Mouse (Mus musculus) hindbrain, embryonic 14.5 days (tissue): ENCODE measurements around the gene Bahcc1. TPM values are rescaled to one million over a fixed set of nuclear protein-coding genes. Genes with fewer than 3 reads are reported as not detected.

Source experiments
- ATAC-seq: fragments of 200-750 bp; cut with Nextera tagmentation; 2 replicates; pipeline ENCODE4 v1.8.0; 2017; ENCODE audit warnings: moderate number of reproducible peaks, mild to moderate bottlenecking, moderate TSS enrichment, moderate library complexity; ENCODE audit not compliant: low FRiP score
- DNase-seq: peaks from one replicate; pipeline ENCODE4 v3.0.0-alpha.2; 2015; ENCODE audit warnings: low spot score
- H3K27ac ChIP-seq: fragments of 300-500 bp; sonication (generic); 2 replicates; pipeline ENCODE4 v1.5.1; 2014; ENCODE audit warnings: mild to moderate bottlenecking, moderate library complexity
- H3K27me3 ChIP-seq: fragments of 300-500 bp; sonication (generic); 2 replicates; pipeline ENCODE4 v1.6.1; 2014; ENCODE audit warnings: mild to moderate bottlenecking, low read length, mixed read lengths; ENCODE audit not compliant: control insufficient read depth, insufficient read depth
- H3K36me3 ChIP-seq: fragments of 300-500 bp; sonication (generic); replicated peaks from 2 replicates; pipeline ENCODE4 v1.6.1; 2014; ENCODE audit not compliant: control insufficient read depth, insufficient read depth
- H3K4me1 ChIP-seq: fragments of 300-500 bp; sonication (generic); replicated peaks from 2 replicates; pipeline ENCODE4 v1.6.1; 2014; ENCODE audit warnings: antibody characterized with exemption, low read length, mixed read lengths; ENCODE audit not compliant: control insufficient read depth, insufficient read depth
- H3K4me2 ChIP-seq: fragments of 300-500 bp; sonication (generic); replicated peaks from 2 replicates; pipeline ENCODE4 v1.6.1; 2014; ENCODE audit warnings: mild to moderate bottlenecking, moderate library complexity
- H3K4me3 ChIP-seq: fragments of 300-500 bp; sonication (generic); replicated peaks from 2 replicates; pipeline ENCODE4 v1.5.1; 2014; ENCODE audit warnings: mild to moderate bottlenecking, low read length
- H3K9ac ChIP-seq: fragments of 300-500 bp; sonication (generic); 2 replicates; pipeline ENCODE4 v1.6.1; 2014
- H3K9me3 ChIP-seq: fragments of 300-500 bp; sonication (generic); 2 replicates; pipeline ENCODE4 v1.6.1; 2016; ENCODE audit warnings: low read length; ENCODE audit not compliant: control insufficient read depth
- WGBS: fragments of 180-500 bp; shearing (Covaris S2); extraction: QIAGEN DNeasy Blood & Tissue Kit; methylation state at CpG from one replicate; pipeline ENCODE4 v1.1.7; 2014; 5-methylcytosine and 5-hydroxymethylcytosine counted together
- polyA plus RNA-seq: library from polyadenylated mRNA; unstranded; fragments of >200 nt; fragmentation: Nextera tagmentation; extraction: Ambion mirVana; gene quantifications from 2 replicates; pipeline ENCODE4 v1.2.1, GENCODE M21; 2014

Bahcc1 gene
- polyA plus RNA-seq, 1 experiment from 2014 or later = 16.3 TPM

- Histone ChIP-seq H3K27me3 (0 out of 2 replicates have a peak, but pooled peaks cover 2% of the 10 kb centered on the region), H3K4me3 (no peak overlapping the region), H3K36me3 (no peaks in the 10 kb centered on the region), H3K27ac (no peak overlapping the region), H3K9ac (no peak overlapping the region), H3K4me1 (peaks cover 46% of the 10 kb centered on the region), H3K4me2 (no peak overlapping the region; the same call in 1 of the 2 replicates), H3K9me3 (no peaks in the 10 kb centered on the region)
- DNase-seq (no peak), ATAC-seq (no peak)
- WGBS = 6% methylated on average over 5 of the region's 5 CpGs
These were observed 74.3 kb downstream of the Bahcc1 start for GRCm38 (mm10) chr11:120307132-120307413.

GRCm38 (mm10) chr11:120307566-120308430, 75.1 kb downstream of the Bahcc1 start:
- H3K4me3 ChIP-seq = no peak overlapping the region
- H3K36me3 ChIP-seq = no peaks in the 10 kb centered on the region
- 6% methylated on average over 19 of the region's 19 CpGs for WGBS
- H3K4me1 ChIP-seq = peaks cover 46% of the 10 kb centered on the region
- ATAC-seq (no peak), DNase-seq (peak; percentile 96)
- H3K9me3 ChIP-seq = no peaks in the 10 kb centered on the region
- no peak overlapping the region; the same call in 1 of the 2 replicates for H3K4me2 ChIP-seq
- no peak overlapping the region for H3K9ac ChIP-seq
- H3K27ac ChIP-seq = no peak overlapping the region
- H3K27me3 ChIP-seq = 0 out of 2 replicates have a peak, but pooled peaks cover 2% of the 10 kb centered on the region

GRCm38 (mm10) chr11:120308441-120309320, 75.9 kb downstream of the Bahcc1 start:
- 57% methylated on average over 15 of the region's 15 CpGs for WGBS
- no peaks in the 10 kb centered on the region for H3K36me3 ChIP-seq
- H3K9me3 ChIP-seq = no peaks in the 10 kb centered on the region
- H3K4me2 ChIP-seq = no peak overlapping the region
- H3K4me3 ChIP-seq = no peak overlapping the region
- DNase-seq = no peak
- peaks cover 46% of the 10 kb centered on the region for H3K4me1 ChIP-seq
- ATAC-seq = no peak
- H3K9ac ChIP-seq = no peak overlapping the region
- H3K27ac ChIP-seq = no peak overlapping the region
- H3K27me3 ChIP-seq = 0 out of 2 replicates have a peak, but pooled peaks cover 2% of the 10 kb centered on the region

GRCm38 (mm10) chr11:120310813-120311312, 78.1 kb downstream of the Bahcc1 start:
- Histone ChIP-seq H3K36me3 (no peaks in the 10 kb centered on the region), H3K4me3 (peak overlapping the region; percentile 31), H3K27me3 (0 out of 2 replicates have a peak, but pooled peaks cover 2% of the 10 kb centered on the region), H3K9ac (peak overlapping the region; percentile 74), H3K4me1 (peaks cover 43% of the 10 kb centered on the region), H3K4me2 (peak overlapping the region; percentile 81), H3K27ac (peak overlapping the region; percentile 95), H3K9me3 (no peaks in the 10 kb centered on the region)
- ATAC-seq = peak; percentile 91
- WGBS = 2% methylated on average over 36 of the region's 45 CpGs
- DNase-seq = peak; percentile 93

- Histone ChIP-seq H3K9me3 (no peaks in the 10 kb centered on the region), H3K4me2 (peak overlapping the region; percentile 81), H3K4me1 (peaks cover 38% of the 10 kb centered on the region), H3K27ac (peak overlapping the region; percentile 95), H3K27me3 (0 out of 2 replicates have a peak, but pooled peaks cover 2% of the 10 kb centered on the region), H3K9ac (peak overlapping the region; percentile 74), H3K4me3 (peak overlapping the region; percentile 31), H3K36me3 (no peaks in the 10 kb centered on the region)
- ATAC-seq (no peak), DNase-seq (no peak)
- 49% methylated on average over 10 of the region's 10 CpGs for WGBS
These were observed 78.8 kb downstream of the Bahcc1 start for GRCm38 (mm10) chr11:120311561-120311960.

GRCm38 (mm10) chr11:120312069-120312468, 79.3 kb downstream of the Bahcc1 start:
- no peaks in the 10 kb centered on the region for H3K36me3 ChIP-seq
- no peak overlapping the region for H3K4me2 ChIP-seq
- peaks cover 38% of the 10 kb centered on the region for H3K4me1 ChIP-seq
- no peak for DNase-seq
- WGBS = 79% methylated on average over 6 of the region's 6 CpGs
- no peak overlapping the region for H3K9ac ChIP-seq
- H3K9me3 ChIP-seq = no peaks in the 10 kb centered on the region
- no peak overlapping the region for H3K4me3 ChIP-seq
- no peak for ATAC-seq
- H3K27me3 ChIP-seq = 0 out of 2 replicates have a peak, but pooled peaks cover 2% of the 10 kb centered on the region
- H3K27ac ChIP-seq = peak overlapping the region; percentile 95; the same call in 1 of the 2 replicates

- WGBS = 57% methylated on average over 6 of the region's 6 CpGs
These were observed 81.3 kb downstream of the Bahcc1 start for GRCm38 (mm10) chr11:120313906-120314685.

GRCm38 (mm10) chr11:120314721-120315415, 82.1 kb downstream of the Bahcc1 start:
- 35% methylated on average over 16 of the region's 16 CpGs for WGBS
- Histone ChIP-seq H3K36me3 (no peaks in the 10 kb centered on the region), H3K9ac (peak overlapping the region; percentile 56), H3K4me3 (peak overlapping the region; percentile 45; the same call in 1 of the 2 replicates), H3K27ac (peak overlapping the region; percentile 97), H3K4me2 (peak overlapping the region; percentile 93), H3K27me3 (no peaks in the 10 kb centered on the region), H3K4me1 (peaks cover 39% of the 10 kb centered on the region), H3K9me3 (no peaks in the 10 kb centered on the region)
- ATAC-seq = no peak
- no peak for DNase-seq

More at GRCm38 (mm10) chr11:120313906-120314685, 81.3 kb downstream of the Bahcc1 start:
- DNase-seq (no peak), ATAC-seq (no peak)
- no peak overlapping the region for H3K9ac ChIP-seq
- H3K27me3 ChIP-seq = 0 out of 2 replicates have a peak, but pooled peaks cover under 1% of the 10 kb centered on the region
- no peak overlapping the region; the same call in 1 of the 2 replicates for H3K4me2 ChIP-seq
- H3K4me3 ChIP-seq = no peak overlapping the region
- H3K9me3 ChIP-seq = no peaks in the 10 kb centered on the region
- peaks cover 39% of the 10 kb centered on the region for H3K4me1 ChIP-seq
- peak overlapping the region; percentile 97; the same call in 1 of the 2 replicates for H3K27ac ChIP-seq
- no peaks in the 10 kb centered on the region for H3K36me3 ChIP-seq
